Mouse (Mus musculus): ENCODE data around the gene Dpep2nb. TPM values are rescaled to one million over a fixed set of nuclear protein-coding genes. Genes with fewer than 3 reads are reported as not detected.
A peak's percentile ranks its signal among the peaks of the same experiment; 100 is the strongest.

The Dpep2nb gene
- polyA plus RNA-seq, 1 experiment, result 0.06 TPM

- Histone ChIP-seq H3K4me1 (ENCODE audit: control insufficient read depth, insufficient read depth, low read length) (peaks cover 13% of the 10 kb centered on the region), H3K27me3 (replicated peaks; ENCODE audit: control insufficient read depth, insufficient read depth, low read length) (no peaks in the 10 kb centered on the region), H3K4me3 (ENCODE audit: insufficient read depth, low read depth, low read length) (peak overlapping the region; percentile 80), H3K27ac (ENCODE audit: insufficient read depth, low read depth, low read length) (peak overlapping the region; percentile 84; the same call in 1 of the 2 replicates), H3K36me3 (ENCODE audit: control insufficient read depth, insufficient read depth, low read length) (no peaks in the 10 kb centered on the region)
- WGBS, result 56% methylated on average over 12 of the region's 12 CpGs
- TF ChIP-seq POLR2A (IDR thresholded peaks at IDR 0.05; ENCODE audit: low read depth, low read length) (no peak), CTCF (conservative IDR thresholded peaks at IDR 0.05; ENCODE audit: insufficient read depth, insufficient read length, low read depth, low read length) (no peak)
- no peak for DNase-seq
Measured at GRCm38 (mm10) chr8:105964506-105965265, 41.1 kb downstream of the Dpep2nb start.

- H3K4me3 ChIP-seq (ENCODE audit: insufficient read depth, low read depth, low read length), result no peak overlapping the region
- H3K27ac ChIP-seq (ENCODE audit: insufficient read depth, low read depth, low read length), result no peak overlapping the region
- WGBS, result 89% methylated on average over 10 of the region's 10 CpGs
- H3K36me3 ChIP-seq (ENCODE audit: control insufficient read depth, insufficient read depth, low read length), result no peaks in the 10 kb centered on the region
- peaks cover 14% of the 10 kb centered on the region for H3K4me1 ChIP-seq (ENCODE audit: control insufficient read depth, insufficient read depth, low read length)
- H3K27me3 ChIP-seq (replicated peaks; ENCODE audit: control insufficient read depth, insufficient read depth, low read length), result no peaks in the 10 kb centered on the region
- no peak for TF ChIP-seq CTCF (conservative IDR thresholded peaks at IDR 0.05; ENCODE audit: insufficient read depth, insufficient read length, low read depth, low read length)
- no peak for TF ChIP-seq POLR2A (IDR thresholded peaks at IDR 0.05; ENCODE audit: low read depth, low read length)
- DNase-seq, result no peak
Measured at GRCm38 (mm10) chr8:105961536-105961935, 44.2 kb downstream of the Dpep2nb start.

- WGBS, result 87% methylated on average over 14 of the region's 14 CpGs
- no peaks in the 10 kb centered on the region for H3K27me3 ChIP-seq (replicated peaks; ENCODE audit: control insufficient read depth, insufficient read depth, low read length)
- no peak for DNase-seq
- no peak overlapping the region for H3K27ac ChIP-seq (ENCODE audit: insufficient read depth, low read depth, low read length)
- no peak for TF ChIP-seq CTCF (conservative IDR thresholded peaks at IDR 0.05; ENCODE audit: insufficient read depth, insufficient read length, low read depth, low read length)
- no peak for TF ChIP-seq POLR2A (IDR thresholded peaks at IDR 0.05; ENCODE audit: low read depth, low read length)
- no peaks in the 10 kb centered on the region for H3K36me3 ChIP-seq (ENCODE audit: control insufficient read depth, insufficient read depth, low read length)
- peaks cover 14% of the 10 kb centered on the region for H3K4me1 ChIP-seq (ENCODE audit: control insufficient read depth, insufficient read depth, low read length)
- no peak overlapping the region for H3K4me3 ChIP-seq (ENCODE audit: insufficient read depth, low read depth, low read length)
Measured at GRCm38 (mm10) chr8:105961101-105961500, 44.7 kb downstream of the Dpep2nb start.

- Histone ChIP-seq H3K36me3 (ENCODE audit: control insufficient read depth, insufficient read depth, low read length) (no peaks in the 10 kb centered on the region), H3K4me3 (ENCODE audit: insufficient read depth, low read depth, low read length) (no peak overlapping the region), H3K27me3 (replicated peaks; ENCODE audit: control insufficient read depth, insufficient read depth, low read length) (no peaks in the 10 kb centered on the region), H3K4me1 (ENCODE audit: control insufficient read depth, insufficient read depth, low read length) (peaks cover 8% of the 10 kb centered on the region), H3K27ac (ENCODE audit: insufficient read depth, low read depth, low read length) (no peak overlapping the region)
- DNase-seq, result peak; percentile 88
- WGBS, result 30% methylated on average over 7 of the region's 7 CpGs
- TF ChIP-seq POLR2A (IDR thresholded peaks at IDR 0.05; ENCODE audit: low read depth, low read length), result no peak
- no peak for TF ChIP-seq CTCF (conservative IDR thresholded peaks at IDR 0.05; ENCODE audit: insufficient read depth, insufficient read length, low read depth, low read length)
Measured at GRCm38 (mm10) chr8:105959350-105959749, 46.4 kb downstream of the Dpep2nb start.

GRCm38 (mm10) chr8:105957813-105958212, 48.0 kb downstream of the Dpep2nb start:
- WGBS, result 47% methylated on average over 3 of the region's 4 CpGs
- TF ChIP-seq POLR2A (IDR thresholded peaks at IDR 0.05; ENCODE audit: low read depth, low read length) (no peak), CTCF (conservative IDR thresholded peaks at IDR 0.05; ENCODE audit: insufficient read depth, insufficient read length, low read depth, low read length) (peak; percentile 31; the same call in 1 of the 2 replicates)
- Histone ChIP-seq H3K27ac (ENCODE audit: insufficient read depth, low read depth, low read length) (peak overlapping the region; percentile 6; the same call in 1 of the 2 replicates), H3K4me3 (ENCODE audit: insufficient read depth, low read depth, low read length) (no peak overlapping the region), H3K27me3 (replicated peaks; ENCODE audit: control insufficient read depth, insufficient read depth, low read length) (no peaks in the 10 kb centered on the region), H3K36me3 (ENCODE audit: control insufficient read depth, insufficient read depth, low read length) (no peaks in the 10 kb centered on the region), H3K4me1 (ENCODE audit: control insufficient read depth, insufficient read depth, low read length) (peaks cover 4% of the 10 kb centered on the region; the same call in 1 of the 2 replicates)
- peak; percentile 84 for DNase-seq

- DNase-seq, result no peak
- TF ChIP-seq POLR2A (IDR thresholded peaks at IDR 0.05; ENCODE audit: low read depth, low read length) (no peak), CTCF (conservative IDR thresholded peaks at IDR 0.05; ENCODE audit: insufficient read depth, insufficient read length, low read depth, low read length) (no peak)
- H3K4me3 ChIP-seq (ENCODE audit: insufficient read depth, low read depth, low read length), result no peak overlapping the region
- no peaks in the 10 kb centered on the region for H3K36me3 ChIP-seq (ENCODE audit: control insufficient read depth, insufficient read depth, low read length)
- H3K27ac ChIP-seq (ENCODE audit: insufficient read depth, low read depth, low read length), result no peak overlapping the region
- peaks cover 4% of the 10 kb centered on the region; the same call in 1 of the 2 replicates for H3K4me1 ChIP-seq (ENCODE audit: control insufficient read depth, insufficient read depth, low read length)
- no peaks in the 10 kb centered on the region for H3K27me3 ChIP-seq (replicated peaks; ENCODE audit: control insufficient read depth, insufficient read depth, low read length)
- WGBS, result 82% methylated on average over 4 of the region's 4 CpGs
Measured at GRCm38 (mm10) chr8:105956556-105956955, 49.2 kb downstream of the Dpep2nb start.

GRCm38 (mm10) chr8:105951057-105951659, 54.6 kb downstream of the Dpep2nb start:
- TF ChIP-seq POLR2A (IDR thresholded peaks at IDR 0.05; ENCODE audit: low read depth, low read length), result no peak
- TF ChIP-seq CTCF (conservative IDR thresholded peaks at IDR 0.05; ENCODE audit: insufficient read depth, insufficient read length, low read depth, low read length), result no peak
- no peaks in the 10 kb centered on the region for H3K36me3 ChIP-seq (ENCODE audit: control insufficient read depth, insufficient read depth, low read length)
- DNase-seq, result peak; percentile 64
- 22% methylated on average over 7 of the region's 7 CpGs for WGBS
- peak overlapping the region; percentile 66 for H3K27ac ChIP-seq (ENCODE audit: insufficient read depth, low read depth, low read length)
- no peaks in the 10 kb centered on the region for H3K27me3 ChIP-seq (replicated peaks; ENCODE audit: control insufficient read depth, insufficient read depth, low read length)
- no peak overlapping the region for H3K4me3 ChIP-seq (ENCODE audit: insufficient read depth, low read depth, low read length)
- H3K4me1 ChIP-seq (ENCODE audit: control insufficient read depth, insufficient read depth, low read length), result peaks cover 6% of the 10 kb centered on the region; the same call in 1 of the 2 replicates

Data from kidney, adult 2 months (tissue).